Mouse (Mus musculus) ES-Bruce4 (cell line): ENCODE measurements around the gene Gm5617.

Experiments used
- CTCF ChIP-seq: IDR thresholded peaks from one replicate; pipeline ENCODE4 v1.8.1; 2011; ENCODE audit warnings: low read depth, low read length
- EP300 ChIP-seq: IDR thresholded peaks from 2 replicates; pipeline ENCODE4 v1.6.1; 2011; ENCODE audit warnings: low read depth, low read length; ENCODE audit not compliant: insufficient read depth
- POLR2A ChIP-seq: IDR thresholded peaks from one replicate; pipeline ENCODE4 v1.8.1; 2011; ENCODE audit warnings: low read length; ENCODE audit not compliant: insufficient read depth

GRCm38 (mm10) chr9:48461545-48461944 is 33.7 kb upstream of the Gm5617 start:
- TF ChIP-seq EP300, result no peak
- TF ChIP-seq CTCF, result no peak
- TF ChIP-seq POLR2A, result no peak
